Mouse (Mus musculus) naive thymus-derived CD4-positive, alpha-beta T cell, adult 5 months (primary cell): ENCODE data around the gene C1qbp. TPM values are rescaled to one million over a fixed set of nuclear protein-coding genes. Genes with fewer than 3 reads are reported as not detected.

Experiments
- polyA plus RNA-seq: library from polyadenylated mRNA; unstranded; fragments of 100-300 nt; shearing (Covaris generic); gene quantifications from one replicate; pipeline ENCODE4 v1.2.1, GENCODE M21; 2017

Gene C1qbp
- polyA plus RNA-seq = 98.1 TPM

DNA sequence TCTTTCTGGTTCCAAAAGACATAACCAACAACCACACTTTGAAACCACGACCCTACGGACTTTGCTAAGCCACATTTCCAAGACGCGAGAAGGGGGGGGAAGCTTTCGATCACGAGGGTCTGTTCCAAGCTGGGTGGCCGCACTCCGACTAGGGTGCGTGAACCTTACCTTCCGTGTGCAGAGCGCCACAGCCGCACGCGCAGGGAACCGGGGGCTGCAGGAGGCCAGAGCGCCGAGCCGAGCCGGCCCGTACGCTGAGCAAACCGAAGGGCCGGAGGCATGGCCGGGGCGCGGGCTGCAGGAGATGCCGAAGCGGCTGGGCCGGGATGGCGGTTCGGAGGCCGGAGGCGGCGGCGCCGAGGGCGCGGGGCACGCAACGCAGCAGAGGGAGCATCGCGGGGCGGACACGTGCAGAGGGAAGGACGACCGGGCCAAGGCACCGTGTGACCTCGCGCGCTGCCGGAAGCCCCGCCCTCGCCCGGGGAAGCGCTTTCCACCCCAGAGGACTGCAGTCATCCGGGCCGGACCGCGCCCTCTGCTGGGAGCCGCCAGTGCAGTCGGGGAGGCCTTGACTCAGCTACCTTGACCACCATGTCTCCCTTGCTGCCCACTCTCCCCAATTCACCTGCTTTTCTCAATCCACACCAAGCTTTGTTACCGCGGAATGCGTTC, at the start of gene C1qbp:
Gene C1qbp (minus strand): TSS at position 470 of the 672 bp plus-strand sequence.

DNA sequence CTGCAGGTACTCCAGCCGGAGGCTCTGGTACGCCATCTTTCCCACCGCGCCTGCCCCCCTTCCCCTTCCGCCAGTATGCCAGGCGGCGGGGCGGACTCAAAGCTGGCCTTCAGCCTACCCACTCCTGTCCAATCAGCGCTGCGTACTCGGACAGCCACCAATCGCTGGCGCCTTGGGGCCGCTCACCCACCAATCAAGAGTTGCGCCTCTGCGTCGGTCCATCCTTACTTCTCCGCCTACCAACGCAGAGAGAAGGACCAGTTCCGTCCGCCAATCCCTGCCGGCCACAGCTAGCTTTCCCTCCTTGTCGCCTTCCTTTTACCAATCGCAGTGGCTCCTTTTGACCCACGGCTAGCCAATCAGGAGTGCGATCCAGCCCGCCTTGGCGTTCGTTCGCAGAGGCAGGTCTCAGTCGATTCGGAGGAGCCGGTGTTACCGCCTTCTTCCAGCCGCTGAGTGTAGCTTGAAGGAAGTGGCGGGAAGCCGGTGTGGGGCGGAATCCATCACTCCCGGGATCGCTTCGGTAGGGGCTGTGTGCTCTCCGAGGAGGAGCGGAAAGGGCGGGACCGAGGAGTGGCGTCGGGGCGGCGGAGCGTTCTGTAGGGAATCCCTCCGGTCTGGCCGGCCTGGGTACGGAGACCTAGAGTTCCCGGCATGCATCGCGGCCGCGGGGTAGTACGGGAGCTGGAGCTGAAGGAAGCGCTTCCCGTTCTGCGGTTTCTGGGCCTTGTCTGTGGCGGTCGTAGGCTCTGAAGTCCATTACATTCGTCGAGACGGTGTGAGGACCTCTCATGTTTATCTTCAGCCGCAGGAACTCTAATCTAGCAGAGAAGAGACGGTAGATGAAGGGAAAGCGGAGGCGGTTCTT, 36.6 kb upstream of the C1qbp start, which contains the start of the genes Mis12 and Derl2:
Gene Mis12 (plus strand): TSS at position 411 of the 868 bp plus-strand sequence.
Gene Derl2 (minus strand): TSS at position 641 of the 868 bp plus-strand sequence.

DNA sequence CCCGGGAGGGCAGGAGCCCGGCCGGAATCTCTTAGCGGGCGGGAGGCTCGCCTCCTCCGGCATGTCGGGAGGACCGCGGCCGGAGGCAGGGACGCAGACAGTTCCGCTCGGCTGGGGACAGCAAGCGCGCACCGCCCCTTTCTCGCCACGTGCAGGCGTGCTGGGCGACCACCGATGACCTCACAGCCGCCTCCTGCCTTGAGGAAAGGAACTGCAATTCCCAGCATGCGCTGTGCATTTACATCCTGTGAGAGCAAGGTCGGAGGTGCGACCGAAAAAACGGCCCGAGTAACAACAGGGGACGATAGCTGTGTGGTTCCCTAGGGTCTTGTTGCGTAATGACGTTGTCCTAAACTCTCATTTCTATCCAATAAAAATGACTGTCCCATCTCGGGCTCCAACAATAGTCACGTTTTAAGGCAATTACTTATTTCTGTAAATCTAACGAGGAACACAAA, 21.5 kb upstream of the C1qbp start, which contains the start of gene Dhx33:
Gene Dhx33 (minus strand): TSS at position 122 of the 458 bp plus-strand sequence.

DNA sequence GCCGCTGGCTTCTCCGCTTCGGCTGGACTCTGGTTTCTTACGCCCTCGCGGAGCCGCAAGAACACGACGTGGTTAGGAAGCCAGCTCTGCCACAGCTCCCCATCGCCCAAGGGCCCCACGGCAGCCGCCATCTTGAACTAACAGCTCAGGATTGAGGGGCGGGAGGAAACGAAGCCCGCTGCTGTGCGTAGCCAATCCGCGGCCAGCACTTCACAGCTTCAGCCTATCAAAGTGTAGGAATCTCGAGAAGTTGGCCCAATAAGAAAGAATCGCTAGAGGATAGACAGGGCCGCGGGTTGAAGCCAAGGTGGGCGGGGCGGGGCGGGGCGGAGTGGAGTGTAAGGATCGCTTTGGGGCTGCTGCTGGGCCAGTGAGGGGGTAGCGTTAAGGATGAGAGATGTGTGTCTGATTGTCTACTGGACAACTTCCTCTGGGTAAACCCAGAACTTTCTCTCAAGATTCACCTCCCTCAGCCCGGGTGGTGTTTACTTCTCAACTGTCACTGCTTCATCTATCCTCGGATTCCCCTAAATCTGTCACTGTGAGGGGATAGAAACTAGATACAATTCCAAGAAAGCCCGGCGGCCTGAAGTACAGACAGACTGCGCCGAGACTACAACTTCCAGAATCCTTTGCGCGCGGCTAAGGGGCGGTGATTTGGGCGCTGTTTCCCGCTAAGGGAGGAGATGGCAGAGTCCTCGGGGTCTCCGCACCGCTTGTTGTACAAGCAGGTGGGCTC, 12.8 kb downstream of the C1qbp start, which contains the start of the genes Nup88 and Rpain:
Gene Nup88 (minus strand): TSS at position 153 of the 739 bp plus-strand sequence.
Gene Rpain (plus strand): TSS at position 393 of the 739 bp plus-strand sequence.

Other genes with a start within 250 kb of the C1qbp start
- 2.2 TPM for gene Zfp3, start 218.8 kb downstream of the C1qbp start, polyA plus RNA-seq
- gene Scimp, start 170.4 kb downstream of the C1qbp start, polyA plus RNA-seq = not detected
- 72.3 TPM for gene Rabep1, start 138.2 kb downstream of the C1qbp start, polyA plus RNA-seq
- 114 TPM for gene Nup88, start 13.1 kb downstream of the C1qbp start, polyA plus RNA-seq
- gene Rpain, start 12.8 kb downstream of the C1qbp start, polyA plus RNA-seq = 145 TPM
- gene Dhx33, start 21.4 kb upstream of the C1qbp start, polyA plus RNA-seq = 24.4 TPM
- 27.4 TPM for gene Mis12, start 36.6 kb upstream of the C1qbp start, polyA plus RNA-seq
- 44.5 TPM for gene Derl2, start 36.8 kb upstream of the C1qbp start, polyA plus RNA-seq
- not detected for gene 6330403K07Rik, start 50.5 kb upstream of the C1qbp start, polyA plus RNA-seq
- gene Nlrp1a, start 161.7 kb upstream of the C1qbp start, polyA plus RNA-seq = not detected
- 0.25 TPM for gene Nlrp1b, start 247.7 kb upstream of the C1qbp start, polyA plus RNA-seq